Mouse (Mus musculus) lung, adult 2 months (tissue): Measurements from ENCODE around the gene Vill. TPM values are rescaled to one million over a fixed set of nuclear protein-coding genes. Genes with fewer than 3 reads are reported as not detected.

Experiments used
- DNase-seq: peaks from one replicate; pipeline ENCODE4 v3.0.0; 2022
- H3K4me1 ChIP-seq: fragments of 200-500 bp; 2 replicates; pipeline ENCODE4 v1.6.1; 2011; ENCODE audit warnings: low read length; ENCODE audit not compliant: control insufficient read depth, insufficient read depth
- H3K4me3 ChIP-seq: fragments of 200-500 bp; replicated peaks from 2 replicates; pipeline ENCODE3; 2011; ENCODE audit warnings: low read depth, mild to moderate bottlenecking, control low read depth, low read length; ENCODE audit errors: extremely low read depth
- CTCF ChIP-seq: fragments of 200-500 bp; IDR thresholded peaks from 2 replicates; pipeline ENCODE4 v1.5.1; 2011; ENCODE audit warnings: mild to moderate bottlenecking, low read length, control low read depth; ENCODE audit not compliant: insufficient read depth
- POLR2A ChIP-seq: fragments of 200-500 bp; IDR thresholded peaks from 2 replicates; pipeline ENCODE4 v1.6.1; 2011; ENCODE audit warnings: low read depth, mild to moderate bottlenecking, control low read depth, low read length, borderline replicate concordance; ENCODE audit errors: extremely low read depth
- WGBS: fragments of 180-500 bp; shearing (Covaris S2); methylation state at CpG from one replicate; pipeline ENCODE4 v1.1.7; 2018; 5-methylcytosine and 5-hydroxymethylcytosine counted together
- polyA plus RNA-seq: library from polyadenylated mRNA; depleted of rRNA; stranded (reverse); fragments of >200 nt; gene quantifications from 2 replicates; pipeline ENCODE4 v1.2.3, GENCODE M21; 2012

The Vill gene
- polyA plus RNA-seq, 1 experiment, result 20.2 TPM

DNA sequence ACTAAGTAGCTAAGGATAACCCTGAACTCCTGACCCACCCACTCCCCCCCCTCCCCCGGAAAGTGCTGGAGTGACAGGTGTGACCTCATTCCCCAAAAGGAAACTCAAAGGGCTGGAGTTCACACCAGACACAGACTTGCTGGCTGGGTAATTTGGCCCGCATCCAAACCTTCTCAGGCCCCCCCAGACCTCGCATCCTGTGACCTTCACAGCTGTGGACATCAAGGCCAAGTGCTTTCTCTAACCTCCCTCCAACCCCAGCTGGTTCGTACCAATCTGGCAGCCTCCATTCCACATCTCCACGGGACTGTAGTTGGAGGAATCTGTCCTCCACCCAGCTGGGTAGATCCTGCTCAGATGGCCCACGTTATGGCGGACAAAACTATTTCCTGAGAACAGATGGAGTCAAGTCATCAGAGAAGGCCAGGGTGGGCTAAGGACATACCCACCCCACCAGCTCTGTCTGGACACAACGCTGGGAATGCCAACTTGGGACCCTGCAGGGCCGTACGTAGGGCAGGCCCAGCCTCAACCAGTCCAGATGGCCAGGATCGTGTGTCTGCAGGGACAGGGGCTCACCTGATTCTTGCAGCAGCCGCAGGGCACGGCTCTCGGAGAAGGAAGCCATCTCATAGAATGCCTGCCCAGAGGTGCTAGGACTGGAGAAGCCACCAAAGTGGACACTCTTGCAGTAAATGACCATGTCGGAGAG lies 20.8 kb downstream of the Vill start:
- 71% methylated on average over 15 of the region's 15 CpGs for WGBS
- no peak for DNase-seq
- no peak overlapping the region for H3K4me3 ChIP-seq
- no peak for TF ChIP-seq CTCF
- no peak for TF ChIP-seq POLR2A
- H3K4me1 ChIP-seq, result no peaks in the 10 kb centered on the region

DNA sequence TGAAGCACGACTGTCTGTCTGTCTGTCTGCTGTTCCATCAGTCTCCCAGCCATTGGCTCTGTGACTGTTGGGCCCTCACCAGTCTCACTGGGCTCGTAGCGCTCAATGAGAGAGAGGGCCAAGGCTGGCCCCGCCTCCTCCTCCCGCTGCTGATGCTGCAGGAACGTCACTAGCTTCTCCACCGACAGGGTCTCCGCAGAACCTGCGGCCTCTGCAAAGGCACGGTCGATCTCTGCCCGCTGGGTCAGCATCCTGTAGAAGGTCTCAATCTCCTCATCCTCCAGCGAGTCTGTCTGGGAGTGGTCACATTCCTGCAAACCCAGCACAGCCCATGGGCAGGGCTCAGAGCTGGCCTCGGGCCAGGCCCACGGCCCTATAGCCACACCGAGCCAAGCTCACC lies 23.1 kb downstream of the Vill start:
- WGBS, result 66% methylated on average over 16 of the region's 16 CpGs
- TF ChIP-seq CTCF (no peak), POLR2A (no peak)
- no peaks in the 10 kb centered on the region for H3K4me1 ChIP-seq
- H3K4me3 ChIP-seq, result no peak overlapping the region
- DNase-seq, result no peak

GRCm38 (mm10) chr9:119080040-119080675 lies 27.6 kb downstream of the Vill start:
- DNase-seq, result no peak
- no peaks in the 10 kb centered on the region for H3K4me1 ChIP-seq
- 70% methylated on average over 5 of the region's 5 CpGs for WGBS
- no peak overlapping the region for H3K4me3 ChIP-seq
- TF ChIP-seq CTCF (no peak), POLR2A (no peak)

DNA sequence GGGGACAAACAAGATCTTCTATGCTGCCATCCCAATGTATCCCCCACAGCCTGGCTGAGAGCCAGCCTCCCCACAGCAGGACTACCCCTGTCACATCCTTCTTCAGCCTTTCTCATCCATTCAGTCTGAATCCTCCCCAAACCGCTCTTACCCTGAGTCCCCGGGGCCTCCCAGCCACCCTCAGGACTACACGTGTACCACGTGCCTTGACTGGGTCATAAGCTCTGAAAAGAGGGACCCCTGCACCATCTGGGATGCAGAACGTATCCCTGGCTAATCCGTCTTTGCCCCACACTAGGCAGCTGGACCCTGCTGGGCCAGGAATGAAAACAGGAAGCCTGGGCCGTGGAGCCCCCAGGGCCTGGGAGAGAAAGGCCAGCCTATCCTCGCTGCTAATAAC lies 29.5 kb downstream of the Vill start:
- no peak overlapping the region for H3K4me3 ChIP-seq
- no peak for DNase-seq
- TF ChIP-seq POLR2A (no peak), CTCF (no peak)
- 62% methylated on average over 8 of the region's 8 CpGs for WGBS
- no peaks in the 10 kb centered on the region for H3K4me1 ChIP-seq

- DNase-seq, result no peak
- H3K4me1 ChIP-seq, result 0 out of 2 replicates have a peak, but pooled peaks cover 6% of the 10 kb centered on the region
- TF ChIP-seq POLR2A, result no peak
- TF ChIP-seq CTCF, result no peak
- H3K4me3 ChIP-seq, result no peak overlapping the region
- WGBS, result 73% methylated on average over 7 of the region's 7 CpGs
Observed at GRCm38 (mm10) chr9:119082656-119083430, 30.3 kb downstream of the Vill start.

GRCm38 (mm10) chr9:119083966-119084365 lies 31.4 kb downstream of the Vill start:
- WGBS, result 70% methylated on average over 10 of the region's 10 CpGs
- H3K4me3 ChIP-seq, result no peak overlapping the region
- no peak for DNase-seq
- no peak for TF ChIP-seq CTCF
- no peak for TF ChIP-seq POLR2A
- 0 out of 2 replicates have a peak, but pooled peaks cover 7% of the 10 kb centered on the region for H3K4me1 ChIP-seq

GRCm38 (mm10) chr9:119086451-119086850 lies 33.9 kb downstream of the Vill start:
- H3K4me3 ChIP-seq, result no peak overlapping the region
- 63% methylated on average over 1 of the region's 1 CpGs for WGBS
- no peak for DNase-seq
- H3K4me1 ChIP-seq, result 0 out of 2 replicates have a peak, but pooled peaks cover 7% of the 10 kb centered on the region
- TF ChIP-seq POLR2A, result no peak

DNA sequence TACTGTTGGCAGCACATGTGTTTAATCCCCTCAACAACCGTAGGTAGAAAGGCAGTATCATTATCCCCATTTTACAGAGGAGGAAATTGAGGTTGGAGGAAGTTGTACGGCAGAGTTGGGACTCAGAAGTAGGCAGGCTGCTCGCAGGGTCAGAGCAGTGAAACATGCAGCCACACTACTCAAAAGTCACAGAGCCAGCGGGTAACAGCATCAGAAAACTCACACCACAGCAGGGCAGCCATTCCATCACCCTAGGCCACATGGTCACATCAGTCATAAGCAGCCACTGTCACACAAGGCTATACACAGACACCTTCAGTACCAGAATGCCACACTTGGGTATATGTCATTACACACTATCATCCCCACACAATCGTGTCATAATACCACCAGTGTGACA lies 34.7 kb downstream of the Vill start:
- 79% methylated on average over 5 of the region's 5 CpGs for WGBS
- no peak for DNase-seq
- 0 out of 2 replicates have a peak, but pooled peaks cover 7% of the 10 kb centered on the region for H3K4me1 ChIP-seq
- TF ChIP-seq CTCF (no peak), POLR2A (no peak)
- no peak overlapping the region for H3K4me3 ChIP-seq

DNA sequence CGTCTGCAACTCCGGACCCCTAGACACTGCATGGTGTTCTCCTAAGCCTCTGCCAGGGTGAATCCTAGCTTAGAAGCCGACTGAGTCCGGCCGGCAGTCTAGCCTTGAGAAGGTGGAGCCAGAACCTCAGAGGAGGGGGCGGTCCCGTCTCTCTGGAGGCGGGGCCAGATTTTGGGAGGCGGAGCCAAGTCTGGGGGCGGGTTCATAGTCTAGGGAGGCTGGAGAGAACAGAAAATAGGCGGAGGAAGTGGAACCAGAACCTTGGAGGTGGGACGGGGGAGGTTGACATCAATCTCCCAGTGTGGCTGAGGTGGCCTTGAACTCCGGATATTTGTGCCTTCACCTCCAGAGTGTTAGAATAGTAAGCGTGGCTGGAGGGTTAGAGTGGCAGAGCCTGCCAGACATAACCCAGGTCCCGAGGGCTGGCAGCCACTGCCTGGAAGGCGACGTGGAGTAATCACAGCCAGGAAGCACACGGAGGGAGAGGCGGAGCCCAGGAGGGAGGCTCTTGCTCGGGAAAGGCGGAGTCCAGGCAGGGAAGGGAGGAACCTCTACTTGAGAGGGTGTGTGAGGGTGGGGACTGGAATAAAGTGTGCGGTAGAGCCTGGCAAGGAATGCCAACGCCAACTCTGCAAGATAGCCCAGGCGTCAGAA lies 35.7 kb downstream of the Vill start:
- Histone ChIP-seq H3K4me1 (0 out of 2 replicates have a peak, but pooled peaks cover 7% of the 10 kb centered on the region), H3K4me3 (peak overlapping the region; percentile 60)
- WGBS, result under 1% methylated on average over 24 of the region's 24 CpGs
- 0 out of 2 replicates have a peak, but pooled peaks have one; percentile 42 for TF ChIP-seq POLR2A
- no peak for TF ChIP-seq CTCF
- DNase-seq, result peak; percentile 96
